Comparison of ENCODE assay signal across 8 mouse cellular contexts in the genomic region with DNA sequence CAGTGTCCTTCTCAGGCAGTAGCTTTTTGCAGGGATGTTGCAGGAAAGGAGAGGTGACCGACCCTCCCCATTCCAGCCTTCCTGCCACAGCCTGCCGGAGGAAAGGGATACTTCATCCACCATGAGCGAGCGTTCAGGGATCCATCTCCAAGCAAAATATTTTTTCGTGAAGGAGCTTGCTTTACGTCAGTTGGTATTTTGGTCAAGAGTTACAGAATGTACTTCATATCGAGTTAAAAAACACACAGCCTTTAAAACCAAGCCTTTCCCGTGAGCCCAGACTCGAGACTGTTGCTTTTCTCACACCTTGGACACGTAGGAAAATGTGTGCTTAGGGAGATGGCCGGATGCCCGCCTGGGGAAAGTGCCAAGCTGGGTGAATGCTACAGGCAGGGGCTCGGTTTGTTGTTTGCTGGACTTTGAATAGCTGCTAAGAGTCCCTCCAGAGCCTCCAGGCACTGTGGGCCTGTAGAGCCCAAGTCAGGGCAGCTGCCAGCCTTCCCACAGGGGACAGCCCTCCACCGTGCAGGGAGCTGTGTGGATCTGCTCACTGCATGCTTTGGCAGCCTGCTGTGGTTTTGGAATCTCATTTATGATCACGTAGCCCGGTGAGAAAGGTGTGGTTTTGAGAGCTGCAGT. TPM values are rescaled to one million over a fixed set of nuclear protein-coding genes. Genes with fewer than 3 reads are reported as not detected.
A peak's percentile ranks its signal among the peaks of the same experiment; 100 is the strongest.
DNase-seq lines count a peak whose midpoint lies in the region; ATAC-seq lines count a peak whose summit lies in the region.

No protein-coding gene starts in this region.

- no peaks in the 10 kb centered on the region for H3K27me3 ChIP-seq in hindbrain, embryonic 15.5 days
- no peaks in the 10 kb centered on the region for H3K27me3 ChIP-seq in midbrain, embryonic 16.5 days (ENCODE audit: control insufficient read depth, insufficient read depth, low read depth, low read length)

- WGBS in hindbrain, embryonic 15.5 days: 48% methylated on average over 16 of the region's 16 CpGs
- WGBS in midbrain, embryonic 16.5 days: 56% methylated on average over 16 of the region's 16 CpGs

- H3K9me3 ChIP-seq in hindbrain, embryonic 15.5 days: no peaks in the 10 kb centered on the region
- no peaks in the 10 kb centered on the region for H3K9me3 ChIP-seq in midbrain, embryonic 16.5 days (replicated peaks; ENCODE audit: control insufficient read depth, low read length, poor library complexity, severe bottlenecking)

- H3K36me3 ChIP-seq in hindbrain, embryonic 15.5 days: no peaks in the 10 kb centered on the region
- no peaks in the 10 kb centered on the region for H3K36me3 ChIP-seq in midbrain, embryonic 16.5 days (ENCODE audit: control insufficient read depth, insufficient read depth, low read length)

- peaks cover 28% of the 10 kb centered on the region for H3K4me1 ChIP-seq in hindbrain, embryonic 15.5 days (replicated peaks)
- H3K4me1 ChIP-seq in midbrain, embryonic 16.5 days (ENCODE audit: control insufficient read depth, insufficient read depth, low read length): peaks cover 4% of the 10 kb centered on the region; the same call in 1 of the 2 replicates

- H3K4me2 ChIP-seq in hindbrain, embryonic 15.5 days: 0 out of 2 replicates have a peak overlapping the region, but pooled peaks have one; percentile 7
- H3K4me2 ChIP-seq in midbrain, embryonic 16.5 days (ENCODE audit: low read length): no peak overlapping the region

- DNase-seq in Muller cell, postnatal 12 days (ENCODE audit: inconsistent ontology term): peak; percentile 97
- DNase-seq in cerebellum, adult 11 months: peak; percentile 82
- peak; percentile 85 to 88 for DNase-seq in frontal cortex, postnatal 36 days (ENCODE audit: low spot score in 2 of 2)
- DNase-seq in layer of hippocampus, postnatal 36 days: peak; percentile 79 to 80
- peak; percentile 51 for DNase-seq in urinary bladder, adult 2 months (ENCODE audit: low spot score)
- DNase-seq in T-cell, adult 2 months (ENCODE audit: low spot score): no peak

- H3K4me3 ChIP-seq in hindbrain, embryonic 15.5 days: no peak overlapping the region
- no peak overlapping the region for H3K4me3 ChIP-seq in midbrain, embryonic 16.5 days (ENCODE audit: low read depth, low read length)

- peak; percentile 83 for ATAC-seq in hindbrain, embryonic 15.5 days (ENCODE audit: low FRiP score, low read depth)
- peak; percentile 90 for ATAC-seq in midbrain, embryonic 16.5 days

- H3K9ac ChIP-seq in hindbrain, embryonic 15.5 days: no peak overlapping the region
- no peak overlapping the region for H3K9ac ChIP-seq in midbrain, embryonic 16.5 days (ENCODE audit: low read depth, low read length)

- H3K27ac ChIP-seq in hindbrain, embryonic 15.5 days (replicated peaks): peak overlapping the region; percentile 79
- peak overlapping the region; percentile 74 for H3K27ac ChIP-seq in midbrain, embryonic 16.5 days (ENCODE audit: low read length)

RNA-seq across cellular contexts. Expression of a gene that starts 20.6 kb away (rescaled TPM):
- 65.8 and 81.7 TPM in 2 replicates for polyA plus RNA-seq in hindbrain, embryonic 15.5 days (2015; fragmentation: Nextera tagmentation; extraction: Ambion mirVana)
- total RNA-seq in layer of hippocampus, postnatal 36 days (2021): 10 to 100 TPM; 40.9 to 41.3 TPM
- 46.5 and 72.2 TPM in 2 replicates for polyA plus RNA-seq in midbrain, embryonic 16.5 days (2015; fragmentation: Nextera tagmentation; extraction: Ambion mirVana)
- 6.2 and 7.2 TPM in 2 replicates for polyA plus RNA-seq in urinary bladder, adult 2 months (2012; rRNA removed)

RNA-seq across cellular contexts. Expression of a gene that starts 44.4 kb away (rescaled TPM):
- polyA plus RNA-seq in hindbrain, embryonic 15.5 days (2015; fragmentation: Nextera tagmentation; extraction: Ambion mirVana): 17.3 and 20.0 TPM in 2 replicates
- total RNA-seq in layer of hippocampus, postnatal 36 days (2021): 10 to 100 TPM; 26.2 to 41.7 TPM
- 12.6 and 17.5 TPM in 2 replicates for polyA plus RNA-seq in midbrain, embryonic 16.5 days (2015; fragmentation: Nextera tagmentation; extraction: Ambion mirVana)
- polyA plus RNA-seq in urinary bladder, adult 2 months (2012; rRNA removed): 15.5 and 18.5 TPM in 2 replicates
